Mouse (Mus musculus): ENCODE measurements around the gene Hist1h4j. TPM values are rescaled to one million over a fixed set of nuclear protein-coding genes. Genes with fewer than 3 reads are reported as not detected.
"Not testable (repeated sequence)": the region's sequence is repeated elsewhere in the genome, so short reads cannot be mapped to it uniquely, and the experiment has no call there.

Gene Hist1h4j
- polyA plus RNA-seq (2011; ENCODE audit: insufficient read depth, insufficient read length, low replicate concordance, missing spikeins): 47.4 and 58.6 TPM in 2 replicates

- Histone ChIP-seq H3K27ac (ENCODE audit: control insufficient read depth, insufficient read depth, low read depth, low read length, poor library complexity) (peak within 1 kb of the TSS; percentile 93), H3K4me3 (replicated peaks; ENCODE audit: control insufficient read depth, low read depth, low read length) (peak within 1 kb of the TSS; percentile 67)
- under 1% methylated on average over 51 of the region's 56 CpGs for WGBS
- H3K4me1 ChIP-seq (ENCODE audit: control insufficient read depth, insufficient read depth, low read length): not testable (repeated sequence)
- peak; percentile 98 for TF ChIP-seq POLR2A (IDR thresholded peaks at IDR 0.05; ENCODE audit: borderline replicate concordance, control insufficient read depth, low read depth, low read length)
These were observed at the start of gene Hist1h4j for GRCm38 (mm10) chr13:21734906-21735767. Hist1h4j (plus strand) TSS chr13:21735064.

DNA sequence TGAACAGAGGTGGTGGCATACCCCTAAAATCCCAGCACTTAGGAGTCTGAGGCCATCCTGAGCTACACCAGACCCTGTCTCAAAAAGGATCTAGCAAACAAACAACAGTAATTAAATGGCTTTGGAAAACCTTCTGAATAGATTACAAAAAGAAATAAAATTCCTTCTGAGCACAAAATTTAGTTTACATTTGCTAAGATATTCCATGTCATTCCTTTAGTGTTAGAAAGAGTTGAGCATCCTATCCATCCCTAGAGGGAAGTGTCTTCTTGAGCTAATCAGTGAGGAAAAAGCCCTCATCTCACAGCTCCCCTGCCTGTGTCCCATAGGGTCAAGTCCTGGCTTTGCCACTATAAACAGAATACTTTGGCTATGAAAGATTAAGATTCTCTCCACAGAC is 37.1 kb upstream of the Hist1h4j start, which contains the start of gene Olfr1359:
TSS of gene Olfr1359 (plus strand) at position 301 of the 400 bp plus-strand sequence.
- no peak within 1 kb of the TSS for H3K4me3 ChIP-seq (replicated peaks; ENCODE audit: control insufficient read depth, low read depth, low read length)
- TF ChIP-seq POLR2A (IDR thresholded peaks at IDR 0.05; ENCODE audit: borderline replicate concordance, control insufficient read depth, low read depth, low read length): no peak
- TF ChIP-seq CTCF (IDR thresholded peaks at IDR 0.05; ENCODE audit: control insufficient read depth, insufficient read depth, low read length): no peak
- H3K27ac ChIP-seq (ENCODE audit: control insufficient read depth, insufficient read depth, low read depth, low read length, poor library complexity): no peak within 1 kb of the TSS

DNA sequence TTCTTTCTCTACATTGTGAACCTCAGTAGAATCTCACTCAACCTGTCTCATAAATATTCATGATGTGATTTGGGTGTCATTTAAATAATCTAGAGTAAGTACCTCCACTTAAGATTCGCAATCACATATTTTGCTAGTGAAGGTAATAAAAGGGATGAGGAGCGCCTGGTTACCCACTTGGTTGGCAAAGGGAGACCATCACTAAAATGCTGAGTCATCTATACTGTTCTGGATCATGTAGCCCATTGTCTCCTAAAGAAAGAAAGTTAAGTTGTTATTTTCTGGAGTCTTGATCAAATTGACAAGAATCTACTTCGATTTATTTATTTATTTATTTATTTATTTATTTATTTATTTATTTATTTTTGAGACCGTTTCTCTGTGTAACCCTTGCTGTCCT is 28.2 kb upstream of the Hist1h4j start:
- H3K27ac ChIP-seq (ENCODE audit: control insufficient read depth, insufficient read depth, low read depth, low read length, poor library complexity): no peak overlapping the region
- H3K4me1 ChIP-seq (ENCODE audit: control insufficient read depth, insufficient read depth, low read length): no peaks in the 10 kb centered on the region; the same call in 1 of the 2 replicates
- H3K4me3 ChIP-seq (replicated peaks; ENCODE audit: control insufficient read depth, low read depth, low read length): no peak overlapping the region
- no peak for TF ChIP-seq POLR2A (IDR thresholded peaks at IDR 0.05; ENCODE audit: borderline replicate concordance, control insufficient read depth, low read depth, low read length)
- no peak for TF ChIP-seq CTCF (IDR thresholded peaks at IDR 0.05; ENCODE audit: control insufficient read depth, insufficient read depth, low read length)
- WGBS: 65% methylated on average over 4 of the region's 4 CpGs

More for the DNA sequence above, 37.1 kb upstream of the Hist1h4j start, which contains the start of gene Olfr1359:
- no peaks in the 10 kb centered on the region for H3K4me1 ChIP-seq (ENCODE audit: control insufficient read depth, insufficient read depth, low read length)

DNA sequence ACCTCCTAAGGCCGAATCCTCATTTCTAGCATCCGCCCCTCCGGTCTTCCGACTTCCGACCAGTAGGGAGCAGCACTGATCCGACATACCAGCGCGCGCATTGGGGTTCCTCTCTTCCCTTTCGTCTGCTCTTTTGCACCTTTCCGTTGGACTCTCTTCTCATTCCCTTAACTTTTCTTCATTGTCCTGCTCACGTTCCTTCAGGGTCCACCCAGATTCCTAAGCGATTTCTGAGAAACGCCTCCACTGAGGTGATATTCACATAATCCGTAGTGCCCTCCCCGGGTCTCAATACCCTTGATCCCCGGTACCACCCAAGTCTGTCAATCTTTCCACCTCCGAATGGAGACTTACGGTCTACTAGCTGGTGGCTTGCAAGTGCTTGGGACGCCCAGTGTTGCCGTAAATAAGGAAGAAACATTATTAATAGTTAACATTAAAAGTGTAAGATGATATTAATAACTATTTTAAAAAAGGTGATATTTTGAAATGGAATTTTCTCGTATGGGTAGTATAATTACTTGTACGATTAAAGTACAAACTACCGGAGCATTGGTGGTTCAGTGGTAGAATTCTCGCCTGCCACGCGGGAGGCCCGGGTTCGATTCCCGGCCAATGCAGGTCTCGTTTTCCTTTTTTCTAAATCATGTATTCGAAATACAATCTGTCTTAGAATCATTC is 24.7 kb upstream of the Hist1h4j start:
- Histone ChIP-seq H3K27ac (ENCODE audit: control insufficient read depth, insufficient read depth, low read depth, low read length, poor library complexity) (peak overlapping the region; percentile 16), H3K4me3 (replicated peaks; ENCODE audit: control insufficient read depth, low read depth, low read length) (peak overlapping the region; percentile 87), H3K4me1 (ENCODE audit: control insufficient read depth, insufficient read depth, low read length) (no peaks in the 10 kb centered on the region; the same call in 1 of the 2 replicates)
- TF ChIP-seq POLR2A (IDR thresholded peaks at IDR 0.05; ENCODE audit: borderline replicate concordance, control insufficient read depth, low read depth, low read length) (no peak), CTCF (IDR thresholded peaks at IDR 0.05; ENCODE audit: control insufficient read depth, insufficient read depth, low read length) (peak; percentile 89)
- WGBS: under 1% methylated on average over 32 of the region's 32 CpGs

GRCm38 (mm10) chr13:21710821-21711525 is 23.9 kb upstream of the Hist1h4j start:
- Histone ChIP-seq H3K27ac (ENCODE audit: control insufficient read depth, insufficient read depth, low read depth, low read length, poor library complexity) (no peak overlapping the region), H3K4me1 (ENCODE audit: control insufficient read depth, insufficient read depth, low read length) (no peaks in the 10 kb centered on the region; the same call in 1 of the 2 replicates), H3K4me3 (replicated peaks; ENCODE audit: control insufficient read depth, low read depth, low read length) (peak overlapping the region; percentile 39)
- WGBS: 5% methylated on average over 22 of the region's 22 CpGs
- no peak for TF ChIP-seq CTCF (IDR thresholded peaks at IDR 0.05; ENCODE audit: control insufficient read depth, insufficient read depth, low read length)
- no peak for TF ChIP-seq POLR2A (IDR thresholded peaks at IDR 0.05; ENCODE audit: borderline replicate concordance, control insufficient read depth, low read depth, low read length)

GRCm38 (mm10) chr13:21711698-21712097 is 23.2 kb upstream of the Hist1h4j start:
- 34% methylated on average over 4 of the region's 4 CpGs for WGBS
- H3K27ac ChIP-seq (ENCODE audit: control insufficient read depth, insufficient read depth, low read depth, low read length, poor library complexity): no peak overlapping the region
- no peak overlapping the region for H3K4me3 ChIP-seq (replicated peaks; ENCODE audit: control insufficient read depth, low read depth, low read length)
- H3K4me1 ChIP-seq (ENCODE audit: control insufficient read depth, insufficient read depth, low read length): no peaks in the 10 kb centered on the region; the same call in 1 of the 2 replicates
- TF ChIP-seq CTCF (IDR thresholded peaks at IDR 0.05; ENCODE audit: control insufficient read depth, insufficient read depth, low read length) (no peak), POLR2A (IDR thresholded peaks at IDR 0.05; ENCODE audit: borderline replicate concordance, control insufficient read depth, low read depth, low read length) (no peak)

GRCm38 (mm10) chr13:21714725-21715124 is 20.1 kb upstream of the Hist1h4j start:
- Histone ChIP-seq H3K4me1 (ENCODE audit: control insufficient read depth, insufficient read depth, low read length) (no peaks in the 10 kb centered on the region; the same call in 1 of the 2 replicates), H3K4me3 (replicated peaks; ENCODE audit: control insufficient read depth, low read depth, low read length) (no peak overlapping the region), H3K27ac (ENCODE audit: control insufficient read depth, insufficient read depth, low read depth, low read length, poor library complexity) (peak overlapping the region; percentile 99)
- WGBS: under 1% methylated on average over 7 of the region's 7 CpGs
- TF ChIP-seq POLR2A (IDR thresholded peaks at IDR 0.05; ENCODE audit: borderline replicate concordance, control insufficient read depth, low read depth, low read length) (no peak), CTCF (IDR thresholded peaks at IDR 0.05; ENCODE audit: control insufficient read depth, insufficient read depth, low read length) (peak; percentile 45)

Data from bone marrow, adult 2 months (tissue).